In genomic region chr19:4839149-4839548, GRCm38 (mm10) we compare ENCODE assay signal across 8 mouse cellular contexts. TPM values are rescaled to one million over a fixed set of nuclear protein-coding genes. Genes with fewer than 3 reads are reported as not detected.
DNase-seq lines count a peak whose midpoint lies in the region; ATAC-seq and TF ChIP-seq lines count a peak whose summit lies in the region.

Gene Ccs (minus strand): TSS chr19:4839332.
Gene Ccdc87 (plus strand): TSS chr19:4839366.

- peak within 1 kb of the TSS; percentile 43; the same call in 1 of the 2 replicates for H3K27ac ChIP-seq in heart, embryonic 13.5 days (replicated peaks)
- H3K27ac ChIP-seq in liver, embryonic 12.5 days: peak within 1 kb of the TSS; percentile 68
- 0 out of 2 replicates have a peak within 1 kb of the TSS, but pooled peaks have one; percentile 28 for H3K27ac ChIP-seq in stomach, embryonic 15.5 days

- no peak for TF ChIP-seq CTCF in C2C12 (IDR thresholded peaks at IDR 0.05; ENCODE audit: control insufficient read depth, insufficient read depth, insufficient read length)
- peak; percentile 3; the same call in 1 of the 2 replicates for TF ChIP-seq CTCF in brain, embryonic 14.5 days (IDR thresholded peaks at IDR 0.05; ENCODE audit: borderline replicate concordance, extremely low read depth, insufficient read depth, insufficient read length)

- no peak for TF ChIP-seq POLR2A in brain, embryonic 14.5 days (IDR thresholded peaks at IDR 0.05; ENCODE audit: borderline replicate concordance, extremely low read depth, insufficient read depth, insufficient read length, poor library complexity, severe bottlenecking)

- no peaks in the 10 kb centered on the region for H3K36me3 ChIP-seq in C2C12 (ENCODE audit: control insufficient read depth, insufficient read depth)
- peaks cover 26% of the 10 kb centered on the region for H3K36me3 ChIP-seq in erythroblast, embryonic 14.5 days (ENCODE audit: control insufficient read depth)
- 0 out of 2 replicates have a peak, but pooled peaks cover 3% of the 10 kb centered on the region for H3K36me3 ChIP-seq in heart, embryonic 13.5 days
- peaks cover 3% of the 10 kb centered on the region for H3K36me3 ChIP-seq in liver, embryonic 12.5 days
- no peaks in the 10 kb centered on the region for H3K36me3 ChIP-seq in stomach, embryonic 15.5 days

- H3K4me1 ChIP-seq in erythroblast, embryonic 14.5 days (ENCODE audit: control insufficient read depth): peaks cover 53% of the 10 kb centered on the region
- peaks cover 17% of the 10 kb centered on the region for H3K4me1 ChIP-seq in heart, embryonic 13.5 days
- peaks cover 48% of the 10 kb centered on the region for H3K4me1 ChIP-seq in liver, embryonic 12.5 days
- peaks cover 16% of the 10 kb centered on the region for H3K4me1 ChIP-seq in stomach, embryonic 15.5 days

- peak; percentile 97 for DNase-seq in brain, embryonic 14.5 days (ENCODE audit: low read depth)
- DNase-seq in kidney, postnatal 10 days: peak; percentile 98
- DNase-seq in natural killer cell, adult 2 months (ENCODE audit: low spot score in 2 of 2): peak; percentile 95

- H3ac ChIP-seq in C2C12 (ENCODE audit: control insufficient read depth, insufficient read length, low read depth): peak within 1 kb of the TSS; percentile 74

- under 1% methylated on average over 25 of the region's 25 CpGs for WGBS in heart, embryonic 13.5 days
- 0% methylated on average over 25 of the region's 25 CpGs for WGBS in liver, embryonic 12.5 days (ENCODE audit: insufficient replicate concordance)
- under 1% methylated on average over 25 of the region's 25 CpGs for WGBS in stomach, embryonic 15.5 days

- H3K27me3 ChIP-seq in C2C12 (ENCODE audit: control insufficient read depth, insufficient read depth, insufficient read length): peaks cover 20% of the 10 kb centered on the region
- H3K27me3 ChIP-seq in erythroblast, embryonic 14.5 days (ENCODE audit: control insufficient read depth): peaks cover 43% of the 10 kb centered on the region
- peaks cover 41% of the 10 kb centered on the region for H3K27me3 ChIP-seq in heart, embryonic 13.5 days (replicated peaks)
- H3K27me3 ChIP-seq in liver, embryonic 12.5 days (replicated peaks): peaks cover 41% of the 10 kb centered on the region
- peaks cover 14% of the 10 kb centered on the region for H3K27me3 ChIP-seq in stomach, embryonic 15.5 days (replicated peaks)

- H3K79me2 ChIP-seq in C2C12 (ENCODE audit: control insufficient read depth, insufficient read depth): no peaks in the 10 kb centered on the region

- peak within 1 kb of the TSS; percentile 36 for H3K4me3 ChIP-seq in C2C12 (ENCODE audit: insufficient read depth, poor library complexity, severe bottlenecking)
- peak within 1 kb of the TSS; percentile 71 for H3K4me3 ChIP-seq in erythroblast, embryonic 14.5 days (replicated peaks)
- H3K4me3 ChIP-seq in heart, embryonic 13.5 days: peak within 1 kb of the TSS; percentile 72
- H3K4me3 ChIP-seq in liver, embryonic 12.5 days: peak within 1 kb of the TSS; percentile 69
- H3K4me3 ChIP-seq in stomach, embryonic 15.5 days (replicated peaks): peak within 1 kb of the TSS; percentile 66

- H3K9ac ChIP-seq in heart, embryonic 13.5 days: peak within 1 kb of the TSS; percentile 90
- H3K9ac ChIP-seq in liver, embryonic 12.5 days: peak within 1 kb of the TSS; percentile 82
- peak within 1 kb of the TSS; percentile 25; the same call in 1 of the 2 replicates for H3K9ac ChIP-seq in stomach, embryonic 15.5 days

- H3K4me2 ChIP-seq in heart, embryonic 13.5 days: peak within 1 kb of the TSS; percentile 89
- H3K4me2 ChIP-seq in liver, embryonic 12.5 days: peak within 1 kb of the TSS; percentile 94
- peak within 1 kb of the TSS; percentile 98 for H3K4me2 ChIP-seq in stomach, embryonic 15.5 days

- H3K9me3 ChIP-seq in erythroblast, embryonic 14.5 days (ENCODE audit: control insufficient read depth, low read length): no peaks in the 10 kb centered on the region
- H3K9me3 ChIP-seq in heart, embryonic 13.5 days: no peaks in the 10 kb centered on the region
- H3K9me3 ChIP-seq in liver, embryonic 12.5 days (replicated peaks): no peaks in the 10 kb centered on the region
- no peaks in the 10 kb centered on the region for H3K9me3 ChIP-seq in stomach, embryonic 15.5 days

- ATAC-seq in heart, embryonic 13.5 days (ENCODE audit: extremely low read depth, insufficient number of reproducible peaks, low FRiP score, low TSS enrichment): peak; percentile 95
- peak; percentile 99 for ATAC-seq in liver, embryonic 12.5 days
- peak; percentile 98 for ATAC-seq in stomach, embryonic 15.5 days (ENCODE audit: insufficient read depth, low FRiP score, low read depth)

- no peaks in the 10 kb centered on the region for H3K79me3 ChIP-seq in C2C12 (ENCODE audit: low read depth)

TF ChIP-seq in C2C12, 6 proteins besides CTCF, POLR2A, EP300 and RAD21:
- TF ChIP-seq CEBPB (IDR thresholded peaks at IDR 0.05; ENCODE audit: low read depth) (no peak), MAX (IDR thresholded peaks at IDR 0.05) (peak; percentile 33)

RNA-seq across cellular contexts. Expression of gene Ccs, which starts in this region (rescaled TPM):
- polyA plus RNA-seq in C2C12 (2012; fragmentation: generic; extraction: Trizol): 36.6 TPM
- 42.3 and 45.1 TPM in 2 replicates for polyA plus RNA-seq in brain, embryonic 14.5 days (2012; rRNA removed)
- polyA plus RNA-seq in erythroblast, embryonic 14.5 days (2012): 19.1 and 28.1 TPM in 2 replicates
- 40.7 and 44.1 TPM in 2 replicates for polyA plus RNA-seq in heart, embryonic 13.5 days (2015; fragmentation: Nextera tagmentation; extraction: Ambion mirVana)
- polyA plus RNA-seq in liver, embryonic 12.5 days (2016; fragmentation: Nextera tagmentation; extraction: Ambion mirVana): 40.3 and 43.6 TPM in 2 replicates
- 51.1 and 54.1 TPM in 2 replicates for polyA plus RNA-seq in stomach, embryonic 15.5 days (2015; fragmentation: Nextera tagmentation; extraction: Ambion mirVana)

RNA-seq across cellular contexts. Expression of gene Ccdc87, which starts in this region (rescaled TPM):
- 0.02 TPM for polyA plus RNA-seq in C2C12 (2012; fragmentation: generic; extraction: Trizol)
- 0.30 and 0.62 TPM in 2 replicates for polyA plus RNA-seq in brain, embryonic 14.5 days (2012; rRNA removed)
- 0.01 TPM in 1 of 2 replicates, not detected in the other for polyA plus RNA-seq in erythroblast, embryonic 14.5 days (2012)
- polyA plus RNA-seq in heart, embryonic 13.5 days (2015; fragmentation: Nextera tagmentation; extraction: Ambion mirVana): 0.04 TPM in 1 of 2 replicates, not detected in the other
- polyA plus RNA-seq in liver, embryonic 12.5 days (2016; fragmentation: Nextera tagmentation; extraction: Ambion mirVana): not detected in 2 replicates
- 0.12 TPM in 1 of 2 replicates, not detected in the other for polyA plus RNA-seq in stomach, embryonic 15.5 days (2015; fragmentation: Nextera tagmentation; extraction: Ambion mirVana)

Comparison
In these comparisons a context has a peak if more than half of its experiments do, and no peak if none do; other contexts are left out.
1. Peak in every context shown above with its lines: DNase-seq, ATAC-seq, H3K4me3 ChIP-seq and H3K27ac ChIP-seq.
2. H3K9ac ChIP-seq: peak in every context shown above with its lines; median percentile 90 in heart, embryonic 13.5 days; 82 in liver, embryonic 12.5 days; 25 in stomach, embryonic 15.5 days.